Mouse (Mus musculus) left cerebral cortex, adult 11 months (tissue): Measurements from ENCODE around the gene Ctnna3.
A peak's percentile ranks its signal among the peaks of the same experiment; 100 is the strongest.
"Not testable (repeated sequence)": the region's sequence is repeated elsewhere in the genome, so short reads cannot be mapped to it uniquely, and the experiment has no call there.

Experiments used
- DNase-seq: peaks from one replicate; pipeline ENCODE4 v3.0.0; 2022; ENCODE audit warnings: low spot score

Ctnna3 gene

GRCm38 (mm10) chr10:63429785-63430305 is at the start of gene Ctnna3:
Ctnna3 (plus strand) TSS chr10:63430098.
- DNase-seq, result peak; percentile 87

GRCm38 (mm10) chr10:63381498-63382280 is 48.2 kb upstream of the Ctnna3 start, which contains the start of gene Sirt1:
Sirt1 (minus strand) TSS chr10:63381704.
- DNase-seq, result no peak

- peak; percentile 65 for DNase-seq
These were observed 47.3 kb upstream of the Ctnna3 start, which contains the start of gene Dnajc12 for GRCm38 (mm10) chr10:63382372-63383279. Dnajc12 (plus strand) TSS chr10:63382443.

- not testable (repeated sequence) for DNase-seq
These were observed 44.0 kb upstream of the Ctnna3 start for GRCm38 (mm10) chr10:63385897-63386296.

GRCm38 (mm10) chr10:63386444-63386843 is 43.5 kb upstream of the Ctnna3 start:
- peak; percentile 72 for DNase-seq

GRCm38 (mm10) chr10:63386991-63387390 is 42.9 kb upstream of the Ctnna3 start:
- no peak for DNase-seq

DNA sequence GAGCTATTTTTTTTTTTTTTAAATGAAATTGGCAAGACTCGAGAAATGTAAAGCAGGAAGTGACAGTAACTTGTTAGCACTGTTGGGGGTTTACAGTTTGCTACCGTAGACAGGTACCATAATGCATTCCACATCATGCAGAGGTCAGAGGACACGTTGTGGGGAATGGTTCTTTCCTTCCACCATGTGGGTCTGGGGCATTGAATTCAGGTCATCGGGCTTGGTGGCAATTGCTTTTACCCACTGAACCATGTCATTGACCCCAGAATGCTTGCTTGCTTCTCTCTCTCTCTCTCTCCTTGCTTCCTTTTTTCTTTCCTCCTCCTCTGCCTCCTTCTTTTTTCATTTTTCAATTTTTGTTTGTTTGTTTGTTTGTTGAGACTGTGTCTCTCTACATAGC is 41.0 kb upstream of the Ctnna3 start:
- no peak for DNase-seq

DNA sequence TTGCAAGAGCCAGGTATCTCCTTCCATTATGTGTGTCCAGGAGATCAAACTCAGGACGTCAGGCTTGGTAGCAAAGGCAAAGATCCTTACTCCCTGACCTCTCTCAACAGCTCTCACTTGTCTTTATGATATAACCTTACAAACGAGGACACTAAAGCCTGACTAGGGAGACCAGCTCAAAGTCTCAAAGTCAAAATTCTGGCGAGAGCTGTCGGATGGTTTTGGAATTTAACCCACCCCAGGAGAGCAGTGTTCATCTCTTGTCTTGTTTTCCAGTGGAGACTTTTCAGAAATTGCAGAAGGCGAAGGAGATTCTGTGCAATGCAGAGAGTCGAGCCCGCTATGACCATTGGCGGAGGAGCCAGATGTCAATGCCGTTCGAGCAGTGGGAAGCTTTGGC is 32.9 kb upstream of the Ctnna3 start:
- no peak for DNase-seq

GRCm38 (mm10) chr10:63402731-63403504 is 27.0 kb upstream of the Ctnna3 start:
- DNase-seq, result no peak

DNA sequence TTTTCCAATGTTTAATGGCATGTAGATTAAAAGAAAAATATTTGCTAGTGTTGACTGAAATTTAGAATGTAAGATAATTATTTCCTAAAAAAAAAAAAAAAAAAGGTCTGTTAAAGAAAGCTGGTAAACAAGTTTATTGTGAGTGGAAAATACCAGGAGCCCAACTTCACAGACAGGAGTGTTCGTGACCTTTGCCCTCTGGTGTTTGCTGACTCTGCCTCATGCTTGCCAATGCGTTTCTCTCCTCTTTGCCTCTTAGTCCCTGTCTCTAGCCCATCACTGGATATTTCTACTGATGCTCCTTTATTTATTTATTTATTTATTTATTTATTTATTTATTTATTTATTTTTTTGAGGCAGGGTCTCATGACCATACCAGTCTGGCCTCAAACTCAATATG is 26.3 kb upstream of the Ctnna3 start:
- DNase-seq, result no peak

- DNase-seq, result no peak
These were observed 19.5 kb upstream of the Ctnna3 start for GRCm38 (mm10) chr10:63410162-63410956.

- DNase-seq, result not testable (repeated sequence)
These were observed 18.2 kb upstream of the Ctnna3 start for GRCm38 (mm10) chr10:63411674-63412073.

GRCm38 (mm10) chr10:63412756-63413155 is 17.1 kb upstream of the Ctnna3 start:
- no peak for DNase-seq

DNA sequence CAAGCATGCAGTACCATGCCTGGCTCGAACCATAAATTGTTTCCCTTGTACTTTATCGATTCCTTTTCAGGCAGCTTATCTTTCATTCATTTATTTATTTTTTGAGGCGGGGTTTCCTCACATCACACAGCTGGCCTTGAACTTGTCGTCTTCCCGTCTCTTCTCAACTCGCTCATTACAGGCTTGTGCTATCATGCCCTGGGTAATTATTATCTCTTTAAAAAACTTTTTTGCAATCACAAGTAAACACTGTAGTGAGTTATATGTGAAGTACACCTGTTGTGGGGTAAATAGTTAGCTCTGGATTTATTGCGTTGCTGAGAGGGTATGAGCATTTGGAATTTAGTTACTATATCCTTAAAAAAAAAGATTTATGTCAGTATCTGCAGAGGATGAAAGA is 14.6 kb upstream of the Ctnna3 start:
- no peak for DNase-seq

- DNase-seq, result no peak
These were observed 14.0 kb upstream of the Ctnna3 start for GRCm38 (mm10) chr10:63415850-63416249.

GRCm38 (mm10) chr10:63417061-63417460 is 12.8 kb upstream of the Ctnna3 start:
- no peak for DNase-seq

GRCm38 (mm10) chr10:63421739-63422735 is 7.9 kb upstream of the Ctnna3 start, which contains the start of gene Gm7075:
Gm7075 (minus strand) TSS chr10:63421789.
- DNase-seq, result no peak

DNA sequence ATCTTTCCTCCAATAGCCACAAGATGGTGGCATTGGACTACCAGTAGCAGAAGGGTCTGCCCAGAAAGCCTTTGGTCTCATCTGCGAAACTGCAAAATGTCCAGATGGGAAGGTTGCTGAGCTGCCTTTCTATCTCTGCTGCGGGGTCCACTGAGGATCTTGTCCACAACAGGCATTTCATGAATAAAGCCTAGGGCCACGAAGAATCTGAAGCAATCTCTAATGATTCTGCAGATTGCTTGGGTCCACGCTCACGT is 7.2 kb upstream of the Ctnna3 start:
- DNase-seq, result no peak

GRCm38 (mm10) chr10:63423591-63424474 is 6.1 kb upstream of the Ctnna3 start:
- no peak for DNase-seq
